Mouse (Mus musculus) liver, embryonic 18 days (tissue): ENCODE measurements around the gene Olfr3. TPM values are rescaled to one million over a fixed set of nuclear protein-coding genes. Genes with fewer than 3 reads are reported as not detected.

Experiments used
- polyA plus RNA-seq: library from polyadenylated mRNA; depleted of rRNA; stranded (reverse); fragments of >200 nt; gene quantifications from 2 replicates; pipeline ENCODE4 v1.2.3, GENCODE M21; 2012; rRNA removed

The Olfr3 gene
- polyA plus RNA-seq, result not detected in 2 replicates

DNA sequence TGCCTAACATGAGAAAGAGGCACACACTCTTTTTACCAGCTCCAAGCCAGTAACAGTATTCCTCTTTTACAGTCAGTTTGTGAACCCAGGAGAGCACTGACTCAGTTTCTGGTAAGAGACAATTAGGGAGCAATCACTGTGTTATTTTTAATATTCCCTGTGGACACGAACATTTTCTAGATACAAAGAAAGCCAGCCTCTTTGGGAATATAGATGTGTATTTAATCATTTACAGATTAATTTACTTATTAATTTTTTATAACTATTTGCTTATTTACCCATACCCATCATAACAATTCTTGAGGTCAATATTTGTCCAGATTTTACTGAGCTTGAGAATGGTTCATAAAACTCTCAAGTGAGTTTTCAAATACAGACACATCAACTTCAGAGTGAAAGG lies at the start of gene Olfr3:
Gene Olfr3 (minus strand): TSS at position 101 of the 400 bp plus-strand sequence.

DNA sequence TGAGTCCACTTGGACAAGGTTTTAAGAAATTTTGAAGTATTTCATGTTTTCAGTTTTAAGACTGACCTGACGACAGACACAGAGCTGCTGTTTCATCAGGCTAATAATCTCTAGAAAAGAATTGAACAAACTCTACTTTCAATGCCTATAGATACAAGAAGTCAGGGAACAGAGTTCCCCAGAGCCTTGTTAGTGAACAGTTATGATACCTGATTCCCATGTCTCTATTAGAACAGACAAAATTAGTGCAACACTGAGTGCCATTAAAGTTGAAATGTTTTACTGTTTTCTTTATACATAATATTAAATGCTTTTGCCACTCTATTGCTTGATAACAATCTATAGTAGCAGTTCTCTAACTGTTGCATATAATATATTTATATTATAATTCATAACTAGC lies 45.7 kb upstream of the Olfr3 start, which contains the start of gene Olfr351:
Gene Olfr351 (minus strand): TSS at position 101 of the 400 bp plus-strand sequence.

DNA sequence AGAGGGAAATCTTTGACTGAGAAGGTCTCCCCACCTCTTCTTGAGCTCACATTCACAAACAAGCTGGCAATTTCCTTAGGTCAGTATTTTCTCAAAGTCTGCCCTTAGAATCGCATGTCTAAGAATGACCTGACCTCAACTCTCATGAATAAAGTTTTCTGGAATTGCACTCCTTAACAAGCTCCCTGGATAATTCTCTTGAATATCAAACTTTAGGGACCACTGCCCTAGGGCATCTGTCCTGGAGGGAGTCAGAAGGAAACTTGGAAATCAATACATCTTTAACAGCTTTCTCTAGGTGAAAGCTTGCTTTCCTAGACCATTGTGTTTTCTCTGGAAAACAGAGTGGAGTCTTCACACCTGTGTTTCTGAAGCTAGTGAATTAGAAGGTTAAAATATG lies 29.2 kb upstream of the Olfr3 start, which contains the start of gene Olfr350:
Gene Olfr350 (plus strand): TSS at position 301 of the 400 bp plus-strand sequence.

DNA sequence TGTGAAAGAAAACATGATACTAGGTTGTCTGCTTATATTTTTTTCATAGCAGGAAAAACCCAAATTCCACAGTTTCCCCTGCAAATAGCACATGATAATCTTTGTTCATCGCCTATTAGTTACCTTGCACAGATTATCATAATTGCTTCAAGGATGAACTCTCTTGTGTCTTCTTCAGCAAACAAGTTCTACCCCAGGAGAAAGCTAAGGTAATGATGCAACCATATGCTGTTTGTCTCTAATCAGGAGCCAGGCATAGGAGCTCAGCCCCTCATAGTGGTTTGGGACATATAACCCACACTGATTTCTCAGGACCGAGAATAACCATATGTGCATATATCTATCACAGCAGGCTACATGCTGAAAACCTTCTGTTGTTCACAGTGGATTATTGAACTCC lies 26.6 kb downstream of the Olfr3 start, which contains the start of gene Olfr50:
Gene Olfr50 (plus strand): TSS at position 301 of the 400 bp plus-strand sequence.

DNA sequence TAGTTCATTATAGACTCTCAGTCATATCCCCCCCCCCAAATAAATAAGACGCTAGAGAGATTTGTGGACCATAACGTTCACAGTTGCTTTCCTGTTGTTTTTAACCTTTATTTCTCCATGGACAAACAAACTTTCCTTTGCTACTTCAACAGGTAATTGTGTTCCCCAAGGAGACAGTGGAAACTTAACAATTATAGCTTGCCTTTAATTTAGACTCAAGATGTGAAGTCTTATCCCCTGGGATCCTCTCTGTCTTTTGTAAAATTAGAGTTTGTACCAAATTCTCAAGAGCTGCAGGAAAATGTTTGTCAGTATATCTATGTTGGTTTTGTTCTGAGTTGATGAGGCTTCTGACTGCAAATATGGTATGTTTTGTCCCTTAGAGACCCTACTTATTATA lies 32.9 kb downstream of the Olfr3 start, which contains the start of gene Olfr348:
Gene Olfr348 (plus strand): TSS at position 301 of the 400 bp plus-strand sequence.

Other genes with a start within 250 kb of the Olfr3 start
- gene Olfr345, start 177.0 kb downstream of the Olfr3 start, polyA plus RNA-seq, result not detected in 2 replicates
- not detected in 2 replicates for gene Olfr346, start 131.2 kb downstream of the Olfr3 start, polyA plus RNA-seq
- not detected in 2 replicates for gene Olfr347, start 85.1 kb downstream of the Olfr3 start, polyA plus RNA-seq
- gene Olfr348, start 32.8 kb downstream of the Olfr3 start, polyA plus RNA-seq, result not detected in 2 replicates
- not detected in 2 replicates for gene Olfr50, start 26.5 kb downstream of the Olfr3 start, polyA plus RNA-seq
- gene Olfr350, start 29.3 kb upstream of the Olfr3 start, polyA plus RNA-seq, result not detected in 2 replicates
- gene Olfr351, start 45.6 kb upstream of the Olfr3 start, polyA plus RNA-seq, result not detected in 2 replicates
- gene Olfr352, start 51.4 kb upstream of the Olfr3 start, polyA plus RNA-seq, result not detected in 2 replicates
- gene Olfr353, start 75.9 kb upstream of the Olfr3 start, polyA plus RNA-seq, result not detected in 2 replicates
- gene Olfr354, start 88.6 kb upstream of the Olfr3 start, polyA plus RNA-seq, result not detected in 2 replicates
- not detected in 2 replicates for gene Olfr355, start 111.9 kb upstream of the Olfr3 start, polyA plus RNA-seq
- gene Olfr356, start 120.1 kb upstream of the Olfr3 start, polyA plus RNA-seq, result not detected in 2 replicates
- not detected in 2 replicates for gene Olfr357, start 176.8 kb upstream of the Olfr3 start, polyA plus RNA-seq
- gene Olfr358, start 192.3 kb upstream of the Olfr3 start, polyA plus RNA-seq, result not detected in 2 replicates
- not detected in 2 replicates for gene Olfr360, start 248.7 kb upstream of the Olfr3 start, polyA plus RNA-seq